Mouse (Mus musculus) heart, postnatal 4 days (tissue): ENCODE data around the gene Nlrc4. TPM values are rescaled to one million over a fixed set of nuclear protein-coding genes. Genes with fewer than 3 reads are reported as not detected.

Experiments used
- DNase-seq: peaks from one replicate; pipeline ENCODE4 v3.0.0; 2021
- total RNA-seq, 2 experiments: library from RNA; stranded (reverse); gene quantifications; 2 replicates each; pipeline ENCODE4 v1.2.3; 2021

Gene Nlrc4
- total RNA-seq, 2 experiments from 2014 or later, result 0.11 to 0.19 TPM

DNA sequence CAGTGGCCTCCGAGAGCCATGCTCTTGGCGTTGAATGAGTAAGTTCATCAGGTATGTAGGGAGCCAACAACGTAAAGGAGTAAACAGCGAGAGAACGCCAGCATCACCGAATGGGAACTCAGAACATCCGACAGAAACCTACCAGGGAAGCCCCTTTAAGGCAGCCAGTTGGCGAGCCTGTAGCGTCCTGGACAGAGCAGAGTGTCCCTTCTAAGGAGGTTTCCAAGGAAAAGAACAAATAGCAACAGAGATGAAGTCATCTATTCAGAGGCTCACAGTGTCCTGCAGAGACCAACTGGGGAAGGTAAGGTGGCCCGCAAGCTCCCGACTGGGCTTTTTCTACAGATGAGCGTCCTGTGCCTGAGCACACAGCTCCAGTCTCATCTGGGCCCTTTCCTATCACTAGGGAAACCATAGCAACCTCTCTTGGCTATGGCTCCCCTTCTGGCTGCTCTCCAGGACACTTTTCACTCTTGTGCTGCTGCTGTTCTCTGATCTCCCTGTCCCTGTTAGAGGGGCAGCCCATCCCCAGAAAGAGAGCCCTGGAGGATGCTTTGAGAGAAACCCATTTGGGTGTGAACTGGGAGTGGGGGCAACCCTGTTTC, 34.4 kb downstream of the Nlrc4 start:
- peak; percentile 36 for DNase-seq

DNA sequence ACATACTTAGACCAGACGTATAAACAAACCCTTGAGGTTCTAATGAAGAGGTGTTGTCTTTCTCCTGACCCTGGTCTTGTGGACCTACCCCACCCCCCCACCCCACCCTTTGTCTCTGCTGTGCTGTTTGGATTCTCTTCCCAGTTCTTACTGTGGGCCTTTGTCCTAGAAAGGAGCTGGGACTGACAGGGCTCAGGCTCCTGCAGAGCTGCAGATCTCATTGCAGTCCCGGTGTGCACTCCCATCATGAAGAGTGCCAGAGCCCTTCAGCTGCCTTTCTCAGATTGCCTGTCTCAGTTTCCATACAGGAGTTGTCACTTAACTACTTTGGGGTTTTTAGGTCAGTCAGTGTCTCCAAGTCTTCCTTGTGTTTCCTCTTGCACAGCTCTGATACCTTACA, 38.3 kb downstream of the Nlrc4 start:
- DNase-seq, result no peak

DNA sequence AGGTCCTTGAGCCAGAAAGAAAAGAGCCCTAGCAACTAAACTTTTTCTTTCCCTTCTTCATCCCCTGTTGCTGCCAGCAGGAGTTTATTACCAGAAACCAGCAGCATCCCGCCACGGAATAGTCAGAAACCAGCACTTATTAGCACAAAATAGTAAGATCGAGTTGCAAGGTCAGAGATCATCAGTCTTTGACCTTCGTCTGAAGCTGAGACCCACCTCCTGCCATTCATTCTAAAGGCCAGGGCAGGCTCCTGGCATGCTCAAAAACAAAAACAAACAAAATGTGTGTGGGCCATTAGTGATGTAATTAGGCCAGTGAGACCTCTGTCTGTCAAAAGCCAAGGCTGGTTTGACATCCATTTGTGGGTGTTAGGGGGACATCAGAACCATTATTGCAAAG, 40.8 kb downstream of the Nlrc4 start:
- no peak for DNase-seq

DNA sequence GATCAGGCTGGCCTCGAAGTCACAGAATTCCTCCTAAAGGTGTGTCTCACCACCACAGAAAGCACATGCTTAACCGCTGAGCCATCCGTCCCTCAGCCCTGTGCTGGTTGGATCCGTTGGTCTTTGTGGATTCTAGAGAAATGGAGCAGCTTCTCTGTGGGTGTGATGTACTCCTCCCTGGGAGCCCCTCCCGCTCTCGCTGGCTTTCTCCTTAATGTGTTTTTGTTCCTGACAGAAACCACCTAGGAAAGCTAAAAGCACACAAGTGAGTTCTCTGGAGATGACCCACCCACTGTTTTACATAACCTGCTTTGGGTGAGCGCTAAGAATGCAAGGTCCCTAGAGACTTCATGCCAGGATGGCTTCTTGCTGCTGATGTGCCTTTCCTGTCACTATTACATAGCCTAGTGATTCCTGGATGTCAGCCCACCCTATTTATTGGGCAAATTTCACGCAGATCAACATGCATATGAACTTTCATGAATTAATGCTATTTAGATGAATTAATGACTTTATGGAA, 42.0 kb downstream of the Nlrc4 start:
- no peak for DNase-seq

DNA sequence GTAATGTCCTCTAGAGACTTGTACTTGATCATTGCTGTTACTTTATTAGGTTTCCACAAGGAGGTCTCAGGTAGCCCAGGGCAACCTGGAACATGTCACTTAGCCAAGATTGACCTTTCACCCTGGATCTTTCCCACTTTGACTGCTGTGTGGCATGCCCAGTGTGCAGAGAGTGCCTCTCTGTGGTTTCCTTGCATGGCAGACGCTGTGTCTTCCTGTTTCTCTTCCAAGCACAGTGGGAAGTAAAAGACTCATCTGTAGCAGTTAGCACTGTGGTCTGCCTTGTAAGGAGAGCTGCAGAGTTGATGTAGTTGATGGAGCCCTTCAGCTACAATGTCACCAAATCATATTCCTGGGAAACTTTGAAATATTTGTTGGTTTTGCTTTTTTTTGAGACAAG, 44.3 kb downstream of the Nlrc4 start:
- no peak for DNase-seq

DNA sequence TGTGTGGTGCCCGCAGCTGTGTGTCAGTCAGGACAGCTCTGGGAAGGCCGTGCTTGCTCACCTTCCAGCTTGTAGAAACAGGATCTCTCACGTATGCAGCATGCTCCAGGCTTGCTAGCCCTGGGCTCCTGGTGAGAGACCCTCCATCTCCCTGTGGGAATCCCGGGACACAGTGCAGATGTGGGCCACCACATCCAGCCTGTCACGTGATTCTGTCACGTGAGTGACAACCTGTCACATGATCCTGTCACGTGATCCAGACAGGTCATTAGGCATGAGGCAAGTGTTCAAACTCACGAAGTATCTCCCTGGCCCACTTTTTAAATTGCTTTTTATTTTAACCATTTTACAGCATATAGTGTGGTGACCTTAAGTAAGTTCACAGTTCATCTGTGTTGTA, 45.6 kb downstream of the Nlrc4 start:
- DNase-seq, result no peak

DNA sequence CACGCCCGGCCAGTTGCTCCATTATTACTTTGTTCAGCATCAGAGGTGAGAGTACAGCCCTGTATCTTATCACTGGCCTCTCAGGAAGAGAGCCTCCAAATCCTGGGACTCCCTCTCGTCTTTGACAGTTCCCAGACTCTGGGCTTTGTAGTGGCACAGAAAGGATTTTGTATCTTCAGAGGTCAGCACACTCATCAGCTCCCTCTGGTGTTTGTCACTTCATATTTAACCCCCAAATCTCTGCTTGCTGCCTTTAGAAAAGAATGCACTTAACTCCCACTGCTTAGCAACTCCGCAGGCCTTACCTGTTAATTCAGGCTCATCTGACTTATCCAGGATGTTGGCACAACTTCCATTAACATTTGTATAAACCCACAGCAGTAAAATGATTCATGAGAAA, 49.2 kb downstream of the Nlrc4 start:
- no peak for DNase-seq

DNA sequence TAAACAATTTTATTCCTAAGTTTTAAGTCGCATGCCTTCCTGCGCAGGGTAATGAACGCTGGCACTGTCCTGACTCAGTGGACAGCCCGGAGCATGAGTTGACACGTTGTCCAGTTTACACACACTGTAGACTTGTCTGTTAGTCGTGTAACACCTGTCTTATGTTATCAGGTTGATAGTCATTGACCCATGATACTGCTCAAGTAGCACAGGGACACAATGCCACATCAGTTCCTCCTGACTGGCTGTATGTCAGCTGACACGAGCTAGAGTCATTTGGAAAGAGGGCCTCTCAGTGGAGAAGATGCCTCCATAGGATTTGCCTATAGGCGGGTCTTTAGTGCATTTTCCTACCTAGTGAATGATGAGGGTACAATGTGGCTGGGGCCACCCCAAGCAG, 52.5 kb downstream of the Nlrc4 start:
- no peak for DNase-seq

DNA sequence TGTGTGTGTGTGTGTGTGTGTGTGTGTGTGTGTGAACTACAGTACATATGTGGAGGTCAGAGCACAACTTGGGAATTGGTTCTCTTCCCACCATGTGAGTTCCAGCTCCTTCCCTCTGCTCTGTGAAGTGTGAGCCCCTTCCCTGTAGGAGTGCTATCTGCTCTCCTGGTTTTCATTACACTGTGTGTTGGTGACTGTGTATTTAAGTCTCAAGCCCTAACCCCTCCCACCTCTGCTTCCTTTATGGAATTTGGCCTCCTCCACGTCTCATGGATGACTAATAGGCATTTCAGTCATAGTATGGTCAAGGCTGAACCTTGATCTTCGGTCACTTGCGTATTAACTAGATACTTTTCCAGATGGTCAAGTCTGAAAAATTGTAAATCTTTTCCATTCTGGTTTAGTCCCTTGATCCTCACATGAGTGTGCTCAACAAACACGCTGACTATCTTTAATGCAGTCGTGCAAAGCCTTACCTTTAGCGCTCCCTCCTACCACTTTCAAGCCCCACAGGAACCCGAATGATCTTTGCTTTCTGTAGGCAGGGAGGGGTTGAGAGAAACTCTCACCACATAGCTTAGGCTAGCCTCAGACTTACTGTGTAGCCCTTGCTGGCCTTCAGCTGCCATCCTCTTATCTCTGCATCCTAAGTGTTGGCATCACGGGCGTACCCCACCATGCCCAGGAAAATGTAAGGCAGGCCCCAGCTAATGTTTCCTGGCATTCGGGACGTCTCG, 56.3 kb downstream of the Nlrc4 start:
- no peak for DNase-seq

DNA sequence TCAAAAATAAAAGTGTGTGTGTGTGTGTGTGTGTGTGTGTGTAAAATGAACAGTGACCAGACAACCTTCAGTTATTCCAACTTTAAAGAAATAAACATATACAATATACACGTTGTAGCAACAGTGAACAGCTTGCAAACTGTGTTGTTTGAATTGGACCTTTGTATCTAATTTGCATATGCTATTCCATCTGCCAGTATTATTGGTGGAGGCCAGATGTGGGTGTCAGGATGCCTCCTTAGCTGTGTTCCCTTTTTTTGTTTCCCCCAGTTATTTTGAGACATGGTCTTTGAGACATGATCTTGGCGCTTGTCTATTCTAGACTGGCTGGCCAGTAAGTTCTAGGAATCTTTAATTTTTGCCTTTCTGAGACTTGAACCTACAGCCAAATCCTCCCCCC, 61.8 kb downstream of the Nlrc4 start:
- no peak for DNase-seq

DNA sequence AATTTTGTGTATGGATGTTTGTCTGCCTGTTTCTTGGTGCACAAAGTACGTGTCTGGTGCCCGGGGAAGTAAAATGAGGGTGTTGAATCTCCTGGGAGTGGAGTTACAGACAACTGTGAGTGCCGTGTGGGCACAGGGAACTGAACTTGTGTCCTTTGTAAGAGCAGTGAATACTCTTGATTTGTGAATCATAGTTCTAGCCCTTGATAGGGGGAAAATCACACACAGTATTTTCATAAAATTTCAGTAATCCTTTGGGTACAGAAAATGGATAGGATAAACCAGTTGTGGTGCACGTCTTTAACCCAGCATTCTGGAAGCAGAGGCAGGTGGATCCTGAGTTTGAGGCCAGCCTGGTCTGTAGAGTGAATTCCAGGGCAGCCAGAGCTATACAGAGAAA, 62.2 kb downstream of the Nlrc4 start:
- no peak for DNase-seq

DNA sequence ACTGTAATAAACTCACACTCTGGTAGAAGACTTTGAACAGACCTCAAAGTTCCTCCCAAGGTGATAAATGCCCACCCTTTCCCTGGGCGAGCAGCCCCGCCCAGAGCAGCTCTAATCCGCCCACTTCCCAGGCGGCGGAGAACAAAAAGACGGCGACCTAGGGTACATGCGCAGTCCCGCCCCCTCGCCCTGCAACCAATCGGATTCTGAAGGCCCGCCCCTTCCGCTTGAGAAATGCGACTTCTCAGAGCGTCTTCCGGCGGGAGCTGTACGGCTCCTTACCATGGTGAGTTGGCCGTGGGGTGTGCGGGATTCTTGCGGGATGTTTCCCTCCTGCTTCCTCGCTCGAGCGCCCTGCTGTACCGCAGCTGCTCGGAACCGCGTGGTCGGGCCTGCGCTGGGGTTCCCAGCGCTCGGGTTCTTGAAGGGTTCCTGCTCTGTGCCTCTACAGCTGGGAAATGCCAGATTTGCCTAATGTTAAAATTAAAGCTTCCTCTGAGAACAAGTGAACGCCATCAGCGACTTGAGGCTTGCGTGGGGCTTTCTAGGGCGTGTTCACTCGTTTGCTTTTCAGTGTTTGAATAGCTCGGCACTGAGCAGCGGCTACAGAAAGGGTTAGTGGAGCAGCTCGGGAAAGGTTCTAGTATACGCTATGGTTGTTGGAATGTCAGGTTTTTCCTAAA, 63.4 kb downstream of the Nlrc4 start, which contains the start of gene Slc30a6:
Slc30a6 (plus strand) TSS at position 226 of the 683 bp plus-strand sequence.
- DNase-seq, result peak; percentile 97

DNA sequence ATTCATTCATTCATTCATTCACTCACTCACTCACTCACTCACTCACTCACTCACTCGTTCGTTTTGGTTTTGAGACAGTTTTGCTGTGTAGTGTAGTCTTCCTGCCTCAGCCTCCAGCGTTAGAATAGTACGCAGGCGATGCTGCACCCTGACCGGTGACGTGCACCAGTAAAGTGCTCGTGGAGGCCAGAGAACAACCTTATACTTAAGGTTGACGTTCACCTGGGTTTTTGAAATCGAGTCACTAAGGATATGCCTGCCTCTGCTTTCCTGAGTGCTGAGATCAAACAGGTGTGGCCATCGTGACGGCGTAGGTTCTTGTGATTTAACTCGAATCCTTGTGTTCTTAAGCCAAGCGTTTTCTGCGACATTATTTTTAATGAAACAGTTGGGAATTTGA, 64.1 kb downstream of the Nlrc4 start:
- DNase-seq, result no peak

DNA sequence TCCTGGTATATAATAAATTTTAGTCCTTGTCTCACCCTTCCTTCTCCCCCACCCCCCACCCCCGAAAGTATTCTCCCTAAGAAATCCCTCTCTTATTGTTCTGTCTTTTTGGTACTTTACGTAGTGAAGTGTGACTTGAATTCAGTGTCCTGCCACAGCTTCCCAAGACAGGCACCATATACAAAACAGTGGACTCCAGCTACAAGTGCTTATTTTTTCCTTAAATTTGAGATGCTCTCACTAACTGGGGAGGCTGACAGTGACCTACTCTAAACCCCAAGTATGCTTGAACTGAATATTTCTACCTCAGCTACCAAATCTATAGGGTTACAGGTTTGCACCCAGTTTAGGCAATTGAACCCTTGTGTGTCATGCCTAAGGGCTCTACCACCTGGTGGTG, 64.6 kb downstream of the Nlrc4 start:
- DNase-seq, result no peak

DNA sequence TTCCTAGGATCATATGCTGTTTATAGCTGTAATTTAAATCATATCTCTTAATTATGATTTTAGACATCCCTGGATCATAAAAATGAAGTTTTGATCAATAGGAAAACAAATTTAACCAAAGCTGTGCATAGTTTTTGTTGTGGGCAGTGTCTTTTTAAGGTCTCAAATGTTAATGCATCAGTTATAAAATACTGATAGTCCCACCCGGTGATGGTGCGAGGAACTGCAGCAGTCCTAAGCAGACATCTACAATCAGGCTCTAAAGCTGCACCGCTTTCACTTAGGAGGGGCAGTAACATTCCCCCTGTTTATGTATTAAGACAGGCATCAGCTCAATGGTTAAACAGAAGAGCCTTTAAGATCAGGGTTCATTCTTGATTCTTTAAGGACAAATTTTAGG, 69.1 kb downstream of the Nlrc4 start:
- DNase-seq, result no peak

DNA sequence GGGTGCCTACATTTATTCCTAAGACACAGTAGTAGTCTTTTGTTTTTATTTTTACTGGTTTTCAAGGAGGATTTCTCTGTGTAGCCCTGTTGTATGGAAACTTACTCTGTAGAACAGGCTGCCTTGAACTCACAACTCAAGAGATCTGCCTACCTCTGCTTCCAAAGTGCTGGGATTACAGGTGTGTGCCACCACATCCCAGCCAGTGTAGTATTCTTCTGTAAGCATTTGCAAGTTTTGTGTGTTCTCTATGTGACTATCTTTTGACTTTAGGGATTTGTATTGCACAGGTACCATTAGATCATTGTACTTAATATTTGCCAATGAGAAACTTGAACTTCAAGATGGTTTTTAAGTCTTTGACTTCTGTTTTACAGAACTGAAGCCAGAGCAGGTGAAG, 72.3 kb downstream of the Nlrc4 start:
- no peak for DNase-seq

DNA sequence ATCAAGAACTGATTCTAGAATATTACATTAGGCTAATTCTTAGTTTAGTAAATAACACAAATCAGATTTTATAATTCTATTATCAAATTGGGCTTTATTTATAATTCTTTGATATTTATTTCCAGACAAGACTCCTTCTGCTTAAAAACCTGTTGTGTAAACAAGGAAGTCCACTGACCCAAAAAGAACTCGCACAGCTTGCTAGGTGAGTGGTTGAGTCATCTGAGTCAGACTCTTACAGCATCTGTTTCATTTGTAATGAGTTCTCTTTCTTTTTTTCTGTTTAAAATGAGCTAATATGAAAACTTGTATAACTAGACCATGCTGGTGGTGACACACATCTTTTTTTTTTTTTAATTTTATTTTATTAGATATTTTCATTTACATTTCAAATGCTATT, 82.0 kb downstream of the Nlrc4 start:
- DNase-seq, result no peak

Other genes with a start within 250 kb of the Nlrc4 start
- 10 to 100 TPM; 74.4 to 78.4 TPM for gene Memo1, start 163.6 kb downstream of the Nlrc4 start, total RNA-seq
- 10 to 100 TPM; 80.7 to 87.4 TPM for gene Dpy30, start 135.2 kb downstream of the Nlrc4 start, total RNA-seq
- 10 to 100 TPM; 39.3 to 40.1 TPM for gene Spast, start 120.2 kb downstream of the Nlrc4 start, total RNA-seq
- 10 to 100 TPM; 11.5 to 12.0 TPM for gene Slc30a6, start 63.5 kb downstream of the Nlrc4 start, total RNA-seq
- 10 to 100 TPM; 59.7 to 60.5 TPM for gene Yipf4, start 30.4 kb upstream of the Nlrc4 start, total RNA-seq
- gene Birc6, start 69.2 kb upstream of the Nlrc4 start, total RNA-seq, result 100 to 1,000 TPM; 110 to 119 TPM